Mouse (Mus musculus) embryonic facial prominence, embryonic 12.5 days (tissue): ENCODE measurements around the gene Kcnn4. TPM values are rescaled to one million over a fixed set of nuclear protein-coding genes. Genes with fewer than 3 reads are reported as not detected.

Experiments used
- ATAC-seq: fragments of 200-750 bp; cut with Nextera tagmentation; 2 replicates; pipeline ENCODE4 v1.8.0; 2017; ENCODE audit not compliant: insufficient number of reproducible peaks, insufficient read depth, low FRiP score, low TSS enrichment
- H3K27ac ChIP-seq: fragments of 300-500 bp; sonication (generic); 2 replicates; pipeline ENCODE4 v1.5.1; 2016; ENCODE audit warnings: mild to moderate bottlenecking
- H3K27me3 ChIP-seq: fragments of 300-500 bp; sonication (generic); 2 replicates; pipeline ENCODE4 v1.6.1; 2016; ENCODE audit warnings: mild to moderate bottlenecking, moderate library complexity
- H3K36me3 ChIP-seq: fragments of 300-500 bp; sonication (generic); 2 replicates; pipeline ENCODE4 v1.6.1; 2016; ENCODE audit warnings: mild to moderate bottlenecking
- H3K4me1 ChIP-seq: fragments of 300-500 bp; sonication (generic); 2 replicates; pipeline ENCODE4 v1.6.1; 2016
- H3K4me2 ChIP-seq: fragments of 300-500 bp; sonication (generic); replicated peaks from 2 replicates; pipeline ENCODE4 v1.6.1; 2016; ENCODE audit warnings: mild to moderate bottlenecking, moderate library complexity
- H3K4me3 ChIP-seq: fragments of 300-500 bp; sonication (generic); 2 replicates; pipeline ENCODE4 v1.5.1; 2016; ENCODE audit warnings: mild to moderate bottlenecking
- H3K9ac ChIP-seq: fragments of 300-500 bp; sonication (generic); 2 replicates; pipeline ENCODE4 v1.6.1; 2016; ENCODE audit warnings: mild to moderate bottlenecking, moderate library complexity
- H3K9me3 ChIP-seq: fragments of 300-500 bp; sonication (generic); 2 replicates; pipeline ENCODE4 v1.6.1; 2016; ENCODE audit warnings: mild to moderate bottlenecking, moderate library complexity
- WGBS: fragments of 180-500 bp; shearing (Covaris S2); methylation state at CpG from one replicate; pipeline ENCODE4 v1.1.7; 2016; 5-methylcytosine and 5-hydroxymethylcytosine counted together
- polyA plus RNA-seq: library from polyadenylated mRNA; unstranded; fragments of >200 nt; fragmentation: Nextera tagmentation; extraction: Ambion mirVana; gene quantifications from 2 replicates; pipeline ENCODE4 v1.2.1, GENCODE M21; 2016

Kcnn4 gene
- polyA plus RNA-seq, 1 experiment from 2014 or later: 2.0 TPM

GRCm38 (mm10) chr7:24410831-24411230 is 40.8 kb downstream of the Kcnn4 start:
- Histone ChIP-seq H3K4me2 (no peak overlapping the region), H3K9ac (no peak overlapping the region), H3K27me3 (no peaks in the 10 kb centered on the region), H3K9me3 (no peaks in the 10 kb centered on the region), H3K4me3 (no peak overlapping the region), H3K4me1 (no peaks in the 10 kb centered on the region), H3K27ac (no peak overlapping the region), H3K36me3 (peaks cover 17% of the 10 kb centered on the region)
- 89% methylated on average over 3 of the region's 3 CpGs for WGBS
- no peak for ATAC-seq

GRCm38 (mm10) chr7:24413630-24414029 is 43.6 kb downstream of the Kcnn4 start:
- 80% methylated on average over 3 of the region's 3 CpGs for WGBS
- ATAC-seq: no peak

GRCm38 (mm10) chr7:24415261-24415660 is 45.2 kb downstream of the Kcnn4 start:
- no peaks in the 10 kb centered on the region for H3K4me1 ChIP-seq
- H3K9me3 ChIP-seq: no peaks in the 10 kb centered on the region
- no peak overlapping the region for H3K9ac ChIP-seq
- no peak overlapping the region for H3K4me3 ChIP-seq
- no peak for ATAC-seq
- H3K27ac ChIP-seq: no peak overlapping the region
- peaks cover 26% of the 10 kb centered on the region for H3K36me3 ChIP-seq
- 81% methylated on average over 7 of the region's 7 CpGs for WGBS
- no peak overlapping the region for H3K4me2 ChIP-seq
- H3K27me3 ChIP-seq: no peaks in the 10 kb centered on the region

More at GRCm38 (mm10) chr7:24413630-24414029, 43.6 kb downstream of the Kcnn4 start:
- Histone ChIP-seq H3K9ac (no peak overlapping the region), H3K36me3 (peaks cover 22% of the 10 kb centered on the region), H3K27me3 (no peaks in the 10 kb centered on the region), H3K4me1 (no peaks in the 10 kb centered on the region), H3K4me2 (no peak overlapping the region), H3K4me3 (no peak overlapping the region), H3K9me3 (no peaks in the 10 kb centered on the region), H3K27ac (no peak overlapping the region)

- ATAC-seq: no peak
- Histone ChIP-seq H3K36me3 (peaks cover 34% of the 10 kb centered on the region), H3K9me3 (no peaks in the 10 kb centered on the region), H3K27me3 (no peaks in the 10 kb centered on the region), H3K4me2 (no peak overlapping the region), H3K27ac (no peak overlapping the region), H3K4me1 (no peaks in the 10 kb centered on the region), H3K9ac (no peak overlapping the region), H3K4me3 (no peak overlapping the region)
- 83% methylated on average over 8 of the region's 8 CpGs for WGBS
Observed at GRCm38 (mm10) chr7:24419579-24419978, 49.5 kb downstream of the Kcnn4 start.

GRCm38 (mm10) chr7:24421648-24422047 is 51.6 kb downstream of the Kcnn4 start:
- H3K27me3 ChIP-seq: no peaks in the 10 kb centered on the region
- no peak overlapping the region; the same call in 1 of the 2 replicates for H3K9ac ChIP-seq
- H3K4me2 ChIP-seq: no peak overlapping the region
- no peaks in the 10 kb centered on the region for H3K4me1 ChIP-seq
- no peak overlapping the region for H3K4me3 ChIP-seq
- WGBS: 79% methylated on average over 7 of the region's 7 CpGs
- no peak overlapping the region for H3K27ac ChIP-seq
- H3K9me3 ChIP-seq: no peaks in the 10 kb centered on the region
- no peak for ATAC-seq
- H3K36me3 ChIP-seq: peaks cover 28% of the 10 kb centered on the region

GRCm38 (mm10) chr7:24422251-24422650 is 52.2 kb downstream of the Kcnn4 start:
- Histone ChIP-seq H3K4me2 (no peak overlapping the region), H3K4me1 (no peaks in the 10 kb centered on the region), H3K4me3 (no peak overlapping the region), H3K27ac (no peak overlapping the region), H3K27me3 (no peaks in the 10 kb centered on the region), H3K9me3 (no peaks in the 10 kb centered on the region), H3K9ac (no peak overlapping the region; the same call in 1 of the 2 replicates), H3K36me3 (peaks cover 22% of the 10 kb centered on the region)
- 87% methylated on average over 8 of the region's 8 CpGs for WGBS
- ATAC-seq: no peak

GRCm38 (mm10) chr7:24423107-24423763 is 53.2 kb downstream of the Kcnn4 start:
- WGBS: 89% methylated on average over 15 of the region's 15 CpGs
- no peak overlapping the region for H3K27ac ChIP-seq
- no peak for ATAC-seq

GRCm38 (mm10) chr7:24423956-24424732 is 54.1 kb downstream of the Kcnn4 start:
- WGBS: 92% methylated on average over 12 of the region's 12 CpGs
- Histone ChIP-seq H3K36me3 (peaks cover 20% of the 10 kb centered on the region), H3K4me2 (no peak overlapping the region), H3K27ac (no peak overlapping the region), H3K9me3 (no peaks in the 10 kb centered on the region), H3K4me3 (no peak overlapping the region), H3K27me3 (no peaks in the 10 kb centered on the region), H3K9ac (no peak overlapping the region; the same call in 1 of the 2 replicates), H3K4me1 (no peaks in the 10 kb centered on the region)
- ATAC-seq: no peak

More at GRCm38 (mm10) chr7:24423107-24423763, 53.2 kb downstream of the Kcnn4 start:
- Histone ChIP-seq H3K4me1 (no peaks in the 10 kb centered on the region), H3K4me3 (no peak overlapping the region), H3K36me3 (peaks cover 20% of the 10 kb centered on the region), H3K9ac (no peak overlapping the region), H3K9me3 (no peaks in the 10 kb centered on the region), H3K4me2 (no peak overlapping the region), H3K27me3 (no peaks in the 10 kb centered on the region)

GRCm38 (mm10) chr7:24425919-24426318 is 55.9 kb downstream of the Kcnn4 start:
- no peaks in the 10 kb centered on the region for H3K27me3 ChIP-seq
- no peak for ATAC-seq
- no peak overlapping the region for H3K9ac ChIP-seq
- no peaks in the 10 kb centered on the region for H3K9me3 ChIP-seq
- H3K4me1 ChIP-seq: no peaks in the 10 kb centered on the region
- H3K36me3 ChIP-seq: peaks cover 11% of the 10 kb centered on the region
- 77% methylated on average over 9 of the region's 9 CpGs for WGBS
- H3K27ac ChIP-seq: no peak overlapping the region
- H3K4me3 ChIP-seq: no peak overlapping the region
- no peak overlapping the region for H3K4me2 ChIP-seq

- Histone ChIP-seq H3K4me1 (no peaks in the 10 kb centered on the region), H3K36me3 (no peaks in the 10 kb centered on the region), H3K4me2 (no peak overlapping the region), H3K27ac (no peak overlapping the region), H3K4me3 (no peak overlapping the region), H3K9me3 (peaks cover under 1% of the 10 kb centered on the region; the same call in 1 of the 2 replicates), H3K27me3 (peaks cover 2% of the 10 kb centered on the region; the same call in 1 of the 2 replicates), H3K9ac (no peak overlapping the region)
- ATAC-seq: no peak
- WGBS: 91% methylated on average over 8 of the region's 8 CpGs
Observed at GRCm38 (mm10) chr7:24427168-24427567, 57.1 kb downstream of the Kcnn4 start.

GRCm38 (mm10) chr7:24428725-24429124 is 58.7 kb downstream of the Kcnn4 start:
- H3K9ac ChIP-seq: no peak overlapping the region
- no peak overlapping the region for H3K4me2 ChIP-seq
- H3K36me3 ChIP-seq: no peaks in the 10 kb centered on the region
- peaks cover 7% of the 10 kb centered on the region; the same call in 1 of the 2 replicates for H3K9me3 ChIP-seq
- 83% methylated on average over 5 of the region's 5 CpGs for WGBS
- no peak overlapping the region for H3K4me3 ChIP-seq
- H3K4me1 ChIP-seq: no peaks in the 10 kb centered on the region
- H3K27ac ChIP-seq: no peak overlapping the region
- ATAC-seq: no peak
- peaks cover 13% of the 10 kb centered on the region; the same call in 1 of the 2 replicates for H3K27me3 ChIP-seq
